Mouse (Mus musculus) mouse embryonic stem cell (cell line): Measurements from ENCODE around the gene Abhd16b.

Experiments
- in situ Hi-C, 2 experiments: fragments of 300-500 bp; cut with MboI; formaldehyde crosslinking; loops; 1 replicate in 1 of 2; 3 replicates in 1 of 2; pipeline ENCODE4 v1.14.3; 2019 to 2020; ENCODE audit warnings: low sequenced_read_pairs in 2 of 2, low pct_unique_long_range_greater_than_20kb in 1 of 2, mixed read lengths in 1 of 2; ENCODE audit not compliant: unreplicated experiment in 1 of 2

The Abhd16b gene

DNA sequence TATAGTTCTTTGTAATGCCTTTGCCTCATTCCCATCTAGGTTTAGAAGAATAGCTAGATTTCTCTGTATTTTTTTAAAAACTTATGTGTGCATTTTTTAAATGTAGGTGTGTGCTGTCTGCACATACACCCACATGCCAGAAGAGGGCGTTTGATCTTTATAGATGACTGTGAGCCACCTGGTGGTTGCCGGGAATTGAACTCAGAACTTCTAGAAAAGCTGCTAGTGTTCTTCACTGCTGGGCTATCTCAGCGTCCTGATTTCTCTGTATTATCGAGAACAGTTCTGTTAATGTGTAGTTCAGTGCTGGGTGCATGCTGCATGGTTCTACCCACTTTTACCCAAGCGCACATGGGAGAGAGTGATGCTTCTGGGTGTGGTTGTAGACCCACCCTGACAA lies 29.8 kb downstream of the Abhd16b start:
- in situ Hi-C loops = no loop called here

DNA sequence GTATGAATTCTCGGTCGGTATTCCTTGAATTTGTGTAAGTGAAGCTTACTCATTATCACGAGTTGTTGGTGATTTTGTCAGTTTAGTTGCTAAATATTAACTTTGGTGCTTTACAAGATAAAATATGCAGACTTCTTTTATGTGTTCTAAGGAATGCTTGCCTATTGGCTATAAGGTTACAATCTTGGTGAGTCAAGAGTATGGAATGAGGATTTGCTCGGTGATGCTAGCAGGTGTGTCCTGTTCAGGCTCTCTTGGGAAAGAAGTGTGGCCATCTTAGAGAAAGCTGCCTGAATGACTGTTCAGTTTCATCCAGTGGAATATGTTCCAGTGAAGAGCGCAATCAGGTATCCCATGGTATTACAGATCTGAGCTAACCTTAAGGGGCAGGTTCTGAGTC lies 32.5 kb downstream of the Abhd16b start:
- in situ Hi-C loops = no loop called here

DNA sequence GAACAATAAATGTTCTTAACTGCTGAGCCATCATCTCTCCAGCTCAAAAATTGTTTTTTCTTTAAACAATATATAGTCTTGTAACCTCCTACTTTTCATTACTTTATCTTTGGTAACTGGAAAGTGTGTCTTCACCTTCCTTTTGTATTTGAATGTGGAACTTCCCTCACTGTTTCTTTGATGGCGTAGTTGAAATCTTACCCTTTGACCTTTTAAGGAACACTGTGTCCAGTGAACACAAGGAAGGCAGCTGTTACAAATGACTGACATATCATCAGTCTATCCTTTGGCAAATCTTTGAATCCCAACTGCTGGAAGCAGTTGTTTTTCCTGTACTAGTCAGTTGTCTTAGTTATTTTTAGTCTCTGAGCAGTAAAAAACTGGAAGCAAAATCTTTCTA lies 36.1 kb downstream of the Abhd16b start:
- in situ Hi-C loops = no loop called here

DNA sequence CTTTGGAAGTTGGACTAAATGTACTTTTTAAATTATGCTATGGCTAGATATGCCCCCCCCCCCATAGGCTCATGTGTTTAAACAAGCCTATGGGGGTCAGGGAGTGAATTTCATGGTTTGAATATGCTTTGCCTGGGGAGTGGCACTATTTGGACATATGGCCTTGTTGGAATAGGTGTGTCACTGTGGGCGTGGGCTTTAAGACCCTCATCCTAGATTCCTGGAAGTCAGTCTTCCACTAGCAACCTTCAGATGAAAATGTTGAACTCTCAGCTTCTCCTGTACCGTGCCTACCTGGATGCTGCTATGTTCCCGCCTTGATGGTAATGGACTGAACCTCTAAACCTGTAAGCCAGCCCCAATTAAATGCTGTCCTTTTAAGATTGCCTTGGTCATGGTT lies 39.6 kb downstream of the Abhd16b start:
- in situ Hi-C loops = no loop called here

DNA sequence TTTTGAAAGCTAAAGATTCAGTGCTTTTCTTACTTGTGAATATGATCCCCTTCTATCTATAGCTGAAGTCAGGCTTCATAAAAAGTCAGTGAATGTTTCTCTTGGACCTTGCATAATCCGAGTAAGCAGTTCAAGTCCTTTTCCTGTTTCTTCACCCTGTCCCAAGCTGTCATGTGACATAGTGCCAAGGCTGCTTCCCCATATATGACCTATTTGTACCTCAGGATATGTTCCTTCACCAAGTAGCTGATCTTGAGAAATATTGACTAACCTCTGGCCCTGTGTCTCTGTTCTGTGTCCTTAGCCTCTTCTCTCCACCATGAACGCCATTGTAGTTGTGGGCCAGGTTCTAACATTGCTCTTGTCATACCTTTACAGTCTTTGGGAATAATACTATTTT lies 43.4 kb downstream of the Abhd16b start:
- in situ Hi-C loops = no loop called here

DNA sequence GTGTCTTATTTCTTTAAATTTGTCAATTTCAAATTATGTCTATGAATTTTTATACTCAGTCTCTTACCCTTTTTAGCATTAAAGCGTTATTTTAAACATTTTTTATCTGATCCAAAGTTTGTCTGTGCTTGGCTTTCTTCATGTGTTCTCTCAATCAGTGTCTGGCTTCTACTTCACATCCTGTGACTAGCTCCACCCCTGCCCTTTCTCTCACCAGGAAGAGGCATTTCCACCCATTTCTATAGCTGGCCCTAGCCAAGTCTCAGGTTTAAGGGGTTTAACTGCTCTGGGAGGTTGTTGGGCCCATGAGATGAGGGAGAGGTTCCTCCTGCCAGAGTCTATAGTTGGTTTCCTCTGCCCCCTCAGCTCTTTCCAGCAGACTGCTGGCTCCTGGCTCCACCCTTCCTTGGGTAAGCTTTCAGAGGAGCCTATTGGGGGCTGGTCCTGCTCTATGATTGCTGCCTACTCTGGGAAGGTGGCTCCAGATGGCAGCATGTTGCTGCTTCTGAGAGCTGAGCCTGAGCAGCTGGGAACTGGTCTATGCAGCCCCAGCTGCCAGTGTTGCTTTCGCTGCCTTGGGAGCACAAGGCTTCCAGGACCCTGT lies 44.5 kb downstream of the Abhd16b start:
- in situ Hi-C loops = no loop called here

DNA sequence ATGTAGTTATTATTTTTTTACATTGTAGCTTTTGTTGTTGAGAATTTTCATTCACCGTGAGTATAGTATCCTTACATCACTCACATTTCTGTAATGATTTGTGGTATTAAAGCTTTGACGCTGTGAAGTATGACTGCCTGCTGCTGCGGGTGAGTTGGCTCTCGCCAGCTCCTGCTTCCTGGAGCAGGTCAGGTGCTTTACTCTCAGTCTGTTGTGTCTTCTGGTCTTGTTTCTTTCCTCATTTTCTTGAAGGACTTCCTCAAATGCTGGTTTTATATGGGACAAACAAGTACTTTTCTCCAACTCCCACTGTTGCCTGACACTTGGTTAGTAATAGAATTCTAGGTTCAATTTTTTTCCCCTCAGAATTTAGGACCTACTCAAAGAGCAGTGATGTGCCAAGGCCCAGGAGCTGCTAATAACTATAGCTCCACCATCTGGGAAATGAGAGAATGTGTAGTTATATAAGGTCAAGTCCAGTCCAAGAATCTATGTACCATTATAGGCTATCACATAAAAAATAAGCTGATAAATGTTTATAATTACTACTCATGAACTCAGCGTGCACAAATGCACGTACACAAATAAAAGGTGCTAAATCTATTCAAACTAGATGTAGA lies 48.9 kb downstream of the Abhd16b start:
- in situ Hi-C loops = no loop called here
